Mouse (Mus musculus) hindbrain, embryonic 10.5 days (tissue): Measurements from ENCODE around the gene Pigk. TPM values are rescaled to one million over a fixed set of nuclear protein-coding genes. Genes with fewer than 3 reads are reported as not detected.

Experiments
- polyA plus RNA-seq: library from polyadenylated mRNA; unstranded; fragments of >200 nt; fragmentation: Nextera tagmentation; extraction: Ambion mirVana; gene quantifications from 2 replicates; pipeline ENCODE4 v1.2.1, GENCODE M21; 2016

Gene Pigk
- polyA plus RNA-seq, 1 experiment from 2014 or later, result 39.3 TPM

Other genes starting within 250 kb of the Pigk start
- gene Ak5, start 45.7 kb upstream of the Pigk start, polyA plus RNA-seq, result 0.62 and 1.1 TPM in 2 replicates